Mouse (Mus musculus): Measurements from ENCODE around the gene Tmem158. TPM values are rescaled to one million over a fixed set of nuclear protein-coding genes. Genes with fewer than 3 reads are reported as not detected.
A peak's percentile ranks its signal among the peaks of the same experiment; 100 is the strongest.

Gene Tmem158
- polyA plus RNA-seq (2012; ENCODE audit: insufficient read depth, low replicate concordance): 337 and 1,592 TPM in 2 replicates

- Histone ChIP-seq H3K4me1 (peaks cover 69% of the 10 kb centered on the region), H3K4me3 (replicated peaks) (peak within 1 kb of the TSS; percentile 99), H3K36me3 (replicated peaks; ENCODE audit: low read length) (peaks cover 11% of the 10 kb centered on the region), H3K9me3 (no peaks in the 10 kb centered on the region), H3K27me3 (replicated peaks) (peaks cover 28% of the 10 kb centered on the region)
- TF ChIP-seq FLI1 (IDR thresholded peaks at IDR 0.05; ENCODE audit: low read length) (no peak), GATA1 (IDR thresholded peaks at IDR 0.05; ENCODE audit: borderline replicate concordance, low read length) (no peak)
Observed at GRCm38 (mm10) chr9:123260611-123261021, at the start of gene Tmem158. Gene Tmem158, minus strand, starts transcription at chr9:123260764.

GRCm38 (mm10) chr9:123309685-123310365, 49.3 kb upstream of the Tmem158 start:
- TF ChIP-seq FLI1 (IDR thresholded peaks at IDR 0.05; ENCODE audit: low read length) (no peak), GATA1 (IDR thresholded peaks at IDR 0.05; ENCODE audit: borderline replicate concordance, low read length) (no peak)
- Histone ChIP-seq H3K4me1 (peaks cover 47% of the 10 kb centered on the region), H3K4me3 (replicated peaks) (no peak overlapping the region), H3K9me3 (0 out of 2 replicates have a peak, but pooled peaks cover 3% of the 10 kb centered on the region), H3K36me3 (replicated peaks; ENCODE audit: low read length) (no peaks in the 10 kb centered on the region), H3K27me3 (replicated peaks) (peaks cover 17% of the 10 kb centered on the region)

- Histone ChIP-seq H3K4me1 (peaks cover 48% of the 10 kb centered on the region), H3K36me3 (replicated peaks; ENCODE audit: low read length) (peaks cover 1% of the 10 kb centered on the region), H3K27me3 (replicated peaks) (peaks cover 12% of the 10 kb centered on the region), H3K4me3 (replicated peaks) (no peak overlapping the region), H3K9me3 (0 out of 2 replicates have a peak, but pooled peaks cover 2% of the 10 kb centered on the region)
- TF ChIP-seq GATA1 (IDR thresholded peaks at IDR 0.05; ENCODE audit: borderline replicate concordance, low read length) (no peak), FLI1 (IDR thresholded peaks at IDR 0.05; ENCODE audit: low read length) (no peak)
Observed at GRCm38 (mm10) chr9:123309073-123309472, 48.5 kb upstream of the Tmem158 start.

- TF ChIP-seq FLI1 (IDR thresholded peaks at IDR 0.05; ENCODE audit: low read length): no peak
- TF ChIP-seq GATA1 (IDR thresholded peaks at IDR 0.05; ENCODE audit: borderline replicate concordance, low read length): no peak
- Histone ChIP-seq H3K9me3 (no peaks in the 10 kb centered on the region), H3K4me1 (peaks cover 45% of the 10 kb centered on the region), H3K4me3 (replicated peaks) (no peak overlapping the region), H3K27me3 (replicated peaks) (no peaks in the 10 kb centered on the region), H3K36me3 (replicated peaks; ENCODE audit: low read length) (peaks cover 12% of the 10 kb centered on the region)
Observed at GRCm38 (mm10) chr9:123304917-123305316, 44.4 kb upstream of the Tmem158 start.

- no peak for TF ChIP-seq GATA1 (IDR thresholded peaks at IDR 0.05; ENCODE audit: borderline replicate concordance, low read length)
- TF ChIP-seq FLI1 (IDR thresholded peaks at IDR 0.05; ENCODE audit: low read length): no peak
- H3K36me3 ChIP-seq (replicated peaks; ENCODE audit: low read length): peaks cover 14% of the 10 kb centered on the region
- no peaks in the 10 kb centered on the region for H3K27me3 ChIP-seq (replicated peaks)
- H3K4me3 ChIP-seq (replicated peaks): no peak overlapping the region
- H3K9me3 ChIP-seq: no peaks in the 10 kb centered on the region
- peaks cover 45% of the 10 kb centered on the region for H3K4me1 ChIP-seq
Observed at GRCm38 (mm10) chr9:123303952-123304351, 43.4 kb upstream of the Tmem158 start.

- H3K27me3 ChIP-seq (replicated peaks): peaks cover 2% of the 10 kb centered on the region
- TF ChIP-seq FLI1 (IDR thresholded peaks at IDR 0.05; ENCODE audit: low read length) (no peak), GATA1 (IDR thresholded peaks at IDR 0.05; ENCODE audit: borderline replicate concordance, low read length) (no peak)
- peaks cover 41% of the 10 kb centered on the region for H3K4me1 ChIP-seq
- H3K4me3 ChIP-seq (replicated peaks): no peak overlapping the region
- no peaks in the 10 kb centered on the region for H3K9me3 ChIP-seq
- peaks cover 17% of the 10 kb centered on the region for H3K36me3 ChIP-seq (replicated peaks; ENCODE audit: low read length)
Observed at GRCm38 (mm10) chr9:123302759-123303313, 42.3 kb upstream of the Tmem158 start.

GRCm38 (mm10) chr9:123297862-123298261, 37.3 kb upstream of the Tmem158 start:
- Histone ChIP-seq H3K36me3 (replicated peaks; ENCODE audit: low read length) (peaks cover 33% of the 10 kb centered on the region), H3K4me1 (peaks cover 46% of the 10 kb centered on the region), H3K27me3 (replicated peaks) (peaks cover 5% of the 10 kb centered on the region), H3K9me3 (peaks cover 4% of the 10 kb centered on the region; the same call in 1 of the 2 replicates), H3K4me3 (replicated peaks) (no peak overlapping the region)
- TF ChIP-seq FLI1 (IDR thresholded peaks at IDR 0.05; ENCODE audit: low read length) (no peak), GATA1 (IDR thresholded peaks at IDR 0.05; ENCODE audit: borderline replicate concordance, low read length) (no peak)

- Histone ChIP-seq H3K4me1 (peaks cover 48% of the 10 kb centered on the region), H3K36me3 (replicated peaks; ENCODE audit: low read length) (peaks cover 40% of the 10 kb centered on the region), H3K4me3 (replicated peaks) (no peak overlapping the region), H3K27me3 (replicated peaks) (peaks cover 5% of the 10 kb centered on the region), H3K9me3 (peaks cover 4% of the 10 kb centered on the region; the same call in 1 of the 2 replicates)
- TF ChIP-seq FLI1 (IDR thresholded peaks at IDR 0.05; ENCODE audit: low read length) (no peak), GATA1 (IDR thresholded peaks at IDR 0.05; ENCODE audit: borderline replicate concordance, low read length) (no peak)
Observed at GRCm38 (mm10) chr9:123296229-123296628, 35.7 kb upstream of the Tmem158 start.

GRCm38 (mm10) chr9:123294581-123294980, 34.0 kb upstream of the Tmem158 start:
- Histone ChIP-seq H3K27me3 (replicated peaks) (peaks cover 5% of the 10 kb centered on the region), H3K4me1 (peaks cover 53% of the 10 kb centered on the region), H3K4me3 (replicated peaks) (no peak overlapping the region), H3K9me3 (peaks cover 4% of the 10 kb centered on the region; the same call in 1 of the 2 replicates), H3K36me3 (replicated peaks; ENCODE audit: low read length) (peaks cover 40% of the 10 kb centered on the region)
- TF ChIP-seq FLI1 (IDR thresholded peaks at IDR 0.05; ENCODE audit: low read length) (no peak), GATA1 (IDR thresholded peaks at IDR 0.05; ENCODE audit: borderline replicate concordance, low read length) (no peak)

- no peaks in the 10 kb centered on the region for H3K9me3 ChIP-seq
- peaks cover 15% of the 10 kb centered on the region for H3K36me3 ChIP-seq (replicated peaks; ENCODE audit: low read length)
- no peaks in the 10 kb centered on the region for H3K27me3 ChIP-seq (replicated peaks)
- TF ChIP-seq GATA1 (IDR thresholded peaks at IDR 0.05; ENCODE audit: borderline replicate concordance, low read length) (no peak), FLI1 (IDR thresholded peaks at IDR 0.05; ENCODE audit: low read length) (no peak)
- peaks cover 58% of the 10 kb centered on the region for H3K4me1 ChIP-seq
- no peak overlapping the region for H3K4me3 ChIP-seq (replicated peaks)
Observed at GRCm38 (mm10) chr9:123288378-123288777, 27.8 kb upstream of the Tmem158 start.

Data from megakaryocyte, embryonic 14.5 days (primary cell).